Mouse (Mus musculus) left cerebral cortex, postnatal 10 days (tissue): ENCODE results near the gene Moap1. TPM values are rescaled to one million over a fixed set of nuclear protein-coding genes. Genes with fewer than 3 reads are reported as not detected.
A peak's percentile ranks its signal among the peaks of the same experiment; 100 is the strongest.

Experiments
- DNase-seq, 2 experiments: peaks; one replicate each; pipeline ENCODE4 v3.0.0; 2021 to 2022; ENCODE audit warnings: low spot score in 2 of 2, mixed read lengths in 1 of 2; ENCODE audit errors: extremely low spot score in 1 of 2
- intact Hi-C: fragments of 180-260 bp; cut with DNase I; formaldehyde crosslinking; loops from one replicate; pipeline ENCODE4 v1.15.1; 2025
- total RNA-seq, 2 experiments: library from RNA; stranded (reverse); gene quantifications; 2 replicates each; pipeline ENCODE4 v1.2.3; 2021

The Moap1 gene
- total RNA-seq, 2 experiments from 2014 or later, result 37.5 to 41.0 TPM

- no peak for DNase-seq
- intact Hi-C loops, result loop anchor here (10.0 kb wide), 1 partner anchor 209 kb away; no protein-coding TSS in a partner anchor
These were observed 30.2 kb downstream of the Moap1 start for GRCm38 (mm10) chr12:102713153-102713865.

GRCm38 (mm10) chr12:102710851-102711375, 32.5 kb downstream of the Moap1 start:
- intact Hi-C loops, result loop anchor here (10.0 kb wide), 1 partner anchor 206 kb away; no protein-coding TSS in a partner anchor

GRCm38 (mm10) chr12:102709896-102710295, 33.6 kb downstream of the Moap1 start:
- intact Hi-C loops, result loop anchor here (10.0 kb wide), 1 partner anchor 205 kb away; no protein-coding TSS in a partner anchor

More at GRCm38 (mm10) chr12:102710851-102711375, 32.5 kb downstream of the Moap1 start:
- DNase-seq, result no peak

GRCm38 (mm10) chr12:102708220-102708619, 35.2 kb downstream of the Moap1 start:
- no peak for DNase-seq
- intact Hi-C loops, result no loop called here

More at GRCm38 (mm10) chr12:102709896-102710295, 33.6 kb downstream of the Moap1 start:
- DNase-seq, result no peak

GRCm38 (mm10) chr12:102706833-102707463, 36.5 kb downstream of the Moap1 start:
- intact Hi-C loops, result no loop called here

GRCm38 (mm10) chr12:102705906-102706640, 37.4 kb downstream of the Moap1 start:
- intact Hi-C loops, result no loop called here
- DNase-seq, result no peak

More at GRCm38 (mm10) chr12:102706833-102707463, 36.5 kb downstream of the Moap1 start:
- no peak for DNase-seq

- DNase-seq, result peak; percentile 87 to 95
- intact Hi-C loops, result no loop called here
These were observed 38.1 kb downstream of the Moap1 start for GRCm38 (mm10) chr12:102705216-102705871.

- DNase-seq, result peak in 1 of 2 experiments; percentile 81
- intact Hi-C loops, result loop anchor here (5.0 kb wide), 1 partner anchor 57 kb away; no protein-coding TSS in a partner anchor
These were observed 38.8 kb downstream of the Moap1 start, which contains the start of gene Itpk1 for GRCm38 (mm10) chr12:102704457-102705198. Gene Itpk1 (minus strand): TSS chr12:102704930.

GRCm38 (mm10) chr12:102703921-102704408, 39.5 kb downstream of the Moap1 start:
- DNase-seq, result no peak
- intact Hi-C loops, result loop anchor here (5.0 kb wide), 1 partner anchor 57 kb away; no protein-coding TSS in a partner anchor

- no peak for DNase-seq
- intact Hi-C loops, result loop anchor here (5.0 kb wide), 1 partner anchor 56 kb away; no protein-coding TSS in a partner anchor
These were observed 40.0 kb downstream of the Moap1 start for GRCm38 (mm10) chr12:102703441-102703840.

- no peak for DNase-seq
- intact Hi-C loops, result loop anchor here (5.0 kb wide), 1 partner anchor 56 kb away; no protein-coding TSS in a partner anchor
These were observed 40.4 kb downstream of the Moap1 start for GRCm38 (mm10) chr12:102703111-102703412.

GRCm38 (mm10) chr12:102702356-102703110, 40.9 kb downstream of the Moap1 start:
- peak in 1 of 2 experiments; percentile 89 for DNase-seq
- intact Hi-C loops, result loop anchor here (5.0 kb wide), 1 partner anchor 55 kb away; no protein-coding TSS in a partner anchor

GRCm38 (mm10) chr12:102701691-102702207, 41.7 kb downstream of the Moap1 start:
- no peak for DNase-seq
- intact Hi-C loops, result loop anchor here (5.0 kb wide), 1 partner anchor 54 kb away; no protein-coding TSS in a partner anchor

- DNase-seq, result no peak
- intact Hi-C loops, result loop anchor here (5.0 kb wide), 1 partner anchor 53 kb away; no protein-coding TSS in a partner anchor
These were observed 43.0 kb downstream of the Moap1 start for GRCm38 (mm10) chr12:102700453-102700852.

- no peak for DNase-seq
- intact Hi-C loops, result no loop called here
These were observed 44.3 kb downstream of the Moap1 start for GRCm38 (mm10) chr12:102699156-102699555.

- DNase-seq, result no peak
- intact Hi-C loops, result no loop called here
These were observed 45.3 kb downstream of the Moap1 start for GRCm38 (mm10) chr12:102698089-102698684.
